Mouse (Mus musculus) embryonic fibroblast, embryonic 13.5 days (primary cell): ENCODE measurements at regions not wholly inside any gene's neighbourhood (a gene's known extent, or its start where the extent isn't known, plus 50 kb on each side); places are given as distances from the start of the nearest gene placed in this dataset.
A peak's percentile ranks its signal among the peaks of the same experiment; 100 is the strongest.

Experiments
- H3K27ac ChIP-seq: 2 replicates; pipeline ENCODE4 v1.5.1; 2012; ENCODE audit warnings: low read length, control low read depth, inconsistent platforms; ENCODE audit not compliant: insufficient read depth
- H3K4me1 ChIP-seq: 2 replicates; pipeline ENCODE4 v1.6.1; 2011; ENCODE audit warnings: low read length; ENCODE audit not compliant: control insufficient read depth, insufficient read depth
- H3K4me3 ChIP-seq: 2 replicates; pipeline ENCODE4 v1.5.1; 2011; ENCODE audit warnings: mild to moderate bottlenecking, control low read depth, low read length; ENCODE audit not compliant: insufficient read depth
- CTCF ChIP-seq: IDR thresholded peaks from 2 replicates; pipeline ENCODE4 v1.5.1; 2011; ENCODE audit warnings: mild to moderate bottlenecking, control low read depth, low read length, moderate library complexity, borderline replicate concordance; ENCODE audit not compliant: insufficient read depth
- POLR2A ChIP-seq: IDR thresholded peaks from 2 replicates; pipeline ENCODE4 v1.6.1; 2011; ENCODE audit warnings: low read depth, mild to moderate bottlenecking, control low read depth, low read length, moderate library complexity

DNA sequence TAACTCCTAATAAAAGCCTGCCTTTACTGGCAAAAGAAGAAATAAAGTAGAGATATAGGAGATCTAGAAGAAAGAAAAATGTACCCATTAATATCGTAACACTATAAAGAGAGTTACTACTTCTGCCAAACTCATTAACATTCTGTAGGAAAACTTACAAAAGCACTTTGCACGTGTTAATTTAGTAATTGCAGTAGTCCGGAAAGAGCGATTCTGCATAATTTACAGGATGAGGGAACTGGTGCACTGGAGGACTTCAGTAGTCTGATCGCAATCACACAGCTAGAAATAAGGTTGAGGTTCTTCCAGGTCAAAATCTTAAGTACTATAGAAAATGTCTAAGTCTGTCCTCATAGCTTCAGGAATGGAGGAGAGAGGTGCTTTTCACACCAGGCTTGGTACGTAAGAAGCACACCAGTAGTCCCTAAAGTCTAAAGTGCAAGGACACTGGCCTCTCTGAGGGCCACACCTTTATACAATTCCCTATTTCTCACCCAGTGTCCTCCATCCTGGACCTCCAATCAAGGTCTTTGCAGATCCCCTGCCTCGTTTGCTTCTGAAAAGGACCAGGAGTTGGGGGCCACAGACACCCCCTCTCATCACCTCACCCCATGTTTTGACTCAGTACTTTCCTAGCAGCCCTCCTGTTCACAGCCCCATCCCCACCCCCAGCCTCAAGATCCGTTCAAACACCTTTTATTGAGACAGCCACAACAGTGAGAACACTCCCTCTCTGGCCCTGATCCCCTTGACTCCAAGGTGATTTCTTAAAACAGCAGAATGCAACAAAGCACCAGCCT is 251.0 kb upstream of the Prkcq start:
- TF ChIP-seq CTCF (no peak), POLR2A (no peak)
- H3K27ac ChIP-seq, result no peak overlapping the region
- no peaks in the 10 kb centered on the region for H3K4me1 ChIP-seq
- no peak overlapping the region for H3K4me3 ChIP-seq

DNA sequence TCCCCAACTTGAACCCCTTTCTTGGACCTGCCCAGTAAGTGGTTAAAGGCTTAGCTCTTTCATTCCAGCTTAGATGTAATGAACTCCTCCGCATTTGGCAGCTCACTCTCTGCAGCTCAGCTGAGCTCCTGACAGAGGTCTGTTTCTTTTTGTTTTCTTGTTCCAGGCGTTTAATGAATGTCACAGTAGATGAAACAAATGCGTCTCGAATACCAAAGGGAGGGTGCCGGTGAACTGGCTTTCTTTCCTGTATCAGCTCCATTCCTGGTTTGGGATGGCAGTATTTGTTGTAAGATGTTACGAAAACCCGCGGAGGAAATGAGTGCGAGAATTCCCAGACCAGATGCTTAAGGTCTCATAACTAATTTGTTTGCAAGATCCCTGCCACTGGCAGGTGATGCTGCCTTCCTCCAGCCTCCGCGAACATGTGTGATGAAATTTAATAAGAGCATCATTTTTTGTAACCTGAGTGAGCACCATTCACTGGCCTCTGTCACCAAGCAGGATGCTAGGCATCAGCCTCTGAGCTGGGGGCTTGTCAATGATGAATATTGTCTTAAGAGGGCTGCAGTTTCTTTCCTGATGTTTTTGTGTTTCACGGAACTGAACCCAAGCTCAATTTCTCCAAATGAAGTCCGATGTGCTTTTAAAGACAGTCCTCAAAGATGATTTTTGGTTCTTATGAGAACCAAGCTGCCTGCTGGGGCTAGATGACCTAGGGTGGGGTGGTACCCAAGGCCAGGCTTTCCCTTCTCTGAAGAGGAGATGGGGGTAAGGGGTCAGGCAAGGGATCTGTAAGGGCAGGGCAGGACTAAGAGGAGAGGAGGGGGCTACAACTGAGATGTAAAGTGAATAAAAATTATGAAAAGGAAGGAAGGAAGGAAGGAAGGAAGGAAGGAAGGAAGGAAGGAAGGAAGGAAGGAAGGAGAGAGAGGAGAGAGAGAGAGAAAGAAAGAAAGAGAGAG is 250.1 kb upstream of the Prkcq start:
- H3K4me1 ChIP-seq, result no peaks in the 10 kb centered on the region
- no peak overlapping the region for H3K27ac ChIP-seq
- H3K4me3 ChIP-seq, result no peak overlapping the region
- TF ChIP-seq POLR2A (no peak), CTCF (no peak)

DNA sequence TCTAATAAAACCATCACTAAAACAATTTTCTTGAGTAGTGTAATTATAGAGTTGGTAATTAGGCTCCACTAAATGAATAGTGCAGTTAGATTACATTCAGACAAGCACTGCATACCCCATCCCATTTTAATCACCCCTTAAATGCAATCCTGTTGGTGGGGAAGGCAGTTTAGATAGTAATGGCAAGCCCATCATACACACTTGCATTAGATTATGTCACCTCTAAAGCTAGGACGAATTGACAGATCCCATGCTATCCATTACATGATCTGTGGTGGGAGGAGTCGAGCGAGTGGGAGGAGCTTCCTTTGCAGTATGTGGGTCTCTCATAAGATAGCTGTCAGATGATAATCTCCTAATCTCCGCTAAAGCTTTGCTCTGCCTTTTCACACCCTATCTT is 247.9 kb upstream of the Prkcq start:
- no peak overlapping the region for H3K27ac ChIP-seq
- H3K4me3 ChIP-seq, result no peak overlapping the region
- no peak for TF ChIP-seq POLR2A
- no peak for TF ChIP-seq CTCF
- no peaks in the 10 kb centered on the region for H3K4me1 ChIP-seq

DNA sequence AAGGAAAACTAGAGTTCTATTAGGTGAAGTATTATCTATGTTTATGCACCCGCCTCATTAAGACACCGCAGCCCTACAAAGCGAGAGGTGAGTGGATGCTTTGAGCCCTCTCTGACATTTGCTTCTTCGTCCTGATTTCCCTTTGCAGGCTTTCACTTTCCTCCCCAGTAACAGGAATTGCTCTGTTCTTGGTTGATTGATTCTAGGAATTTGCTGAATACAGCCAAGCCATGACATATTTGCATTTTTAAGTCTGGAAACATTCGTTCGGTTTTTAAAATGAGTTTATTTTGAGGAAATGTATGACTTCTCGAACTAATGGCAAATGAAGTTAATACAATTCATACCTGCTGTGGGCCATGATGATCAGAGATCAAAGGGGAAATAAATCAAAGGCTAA is 246.5 kb upstream of the Prkcq start:
- H3K4me1 ChIP-seq, result no peaks in the 10 kb centered on the region
- no peak overlapping the region for H3K27ac ChIP-seq
- no peak overlapping the region for H3K4me3 ChIP-seq
- TF ChIP-seq POLR2A, result no peak
- TF ChIP-seq CTCF, result no peak

DNA sequence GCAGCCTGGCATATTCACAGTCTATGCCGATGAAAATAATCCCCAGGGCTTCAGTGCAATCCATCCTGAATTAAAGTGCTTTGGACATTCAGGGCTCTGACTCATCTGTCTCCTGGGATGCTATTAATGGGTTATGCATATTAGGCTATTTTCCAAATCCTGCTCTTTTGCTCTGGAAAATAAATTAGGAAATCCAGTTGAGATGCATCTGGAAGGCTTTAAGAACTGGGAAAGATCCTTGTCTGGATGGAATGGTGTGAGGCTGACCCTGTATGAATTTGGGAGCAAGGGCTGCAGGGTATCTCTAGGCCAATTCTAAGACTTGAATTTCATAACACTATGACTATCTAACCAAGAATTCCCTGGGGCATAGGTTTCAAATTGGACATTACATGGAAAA is 234.5 kb upstream of the Prkcq start:
- no peaks in the 10 kb centered on the region for H3K4me1 ChIP-seq
- H3K27ac ChIP-seq, result no peak overlapping the region; the same call in 1 of the 2 replicates
- no peak for TF ChIP-seq POLR2A
- TF ChIP-seq CTCF, result no peak
- H3K4me3 ChIP-seq, result no peak overlapping the region

DNA sequence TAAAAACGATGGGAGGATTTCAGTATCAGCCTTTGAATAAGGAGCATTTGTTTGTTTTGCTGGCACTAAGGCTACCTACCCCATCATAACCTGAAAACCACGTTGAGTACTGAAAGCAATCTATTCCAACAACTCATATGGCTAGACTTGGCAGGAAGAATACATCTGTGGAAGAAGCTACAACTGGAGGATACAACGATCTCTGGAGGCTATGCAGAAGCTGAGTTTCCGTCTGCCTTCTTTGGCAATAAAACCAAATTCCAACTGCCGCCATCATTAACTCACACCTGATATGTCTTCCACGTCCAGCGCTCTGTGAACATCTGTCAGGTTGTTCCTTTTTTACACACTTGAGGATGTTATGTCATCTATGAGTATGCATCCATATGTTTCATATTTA is 206.7 kb upstream of the Prkcq start:
- no peak overlapping the region for H3K27ac ChIP-seq
- no peaks in the 10 kb centered on the region for H3K4me1 ChIP-seq
- TF ChIP-seq CTCF, result no peak
- no peak for TF ChIP-seq POLR2A
- no peak overlapping the region for H3K4me3 ChIP-seq

DNA sequence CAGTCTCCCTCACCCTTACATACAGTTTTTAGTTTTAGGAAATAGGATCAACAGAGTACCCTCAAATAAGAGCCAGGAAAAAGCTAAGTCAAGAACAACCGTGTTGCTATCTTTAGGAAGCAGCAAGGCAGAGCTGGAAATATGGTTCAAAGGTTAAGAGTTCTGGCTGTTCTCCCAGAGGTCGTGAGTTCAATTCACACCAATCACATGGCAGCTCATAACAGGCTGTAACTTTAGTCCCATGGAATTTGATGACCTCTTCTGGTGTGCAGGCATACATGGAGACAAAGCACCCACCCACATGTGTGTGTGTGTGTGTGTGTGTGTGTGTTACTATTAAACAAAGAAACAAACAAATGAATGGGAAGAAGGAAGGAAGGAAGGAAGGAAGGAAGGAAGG is 205.0 kb upstream of the Prkcq start:
- Histone ChIP-seq H3K4me3 (no peak overlapping the region), H3K4me1 (no peaks in the 10 kb centered on the region), H3K27ac (no peak overlapping the region)
- no peak for TF ChIP-seq POLR2A
- TF ChIP-seq CTCF, result no peak

DNA sequence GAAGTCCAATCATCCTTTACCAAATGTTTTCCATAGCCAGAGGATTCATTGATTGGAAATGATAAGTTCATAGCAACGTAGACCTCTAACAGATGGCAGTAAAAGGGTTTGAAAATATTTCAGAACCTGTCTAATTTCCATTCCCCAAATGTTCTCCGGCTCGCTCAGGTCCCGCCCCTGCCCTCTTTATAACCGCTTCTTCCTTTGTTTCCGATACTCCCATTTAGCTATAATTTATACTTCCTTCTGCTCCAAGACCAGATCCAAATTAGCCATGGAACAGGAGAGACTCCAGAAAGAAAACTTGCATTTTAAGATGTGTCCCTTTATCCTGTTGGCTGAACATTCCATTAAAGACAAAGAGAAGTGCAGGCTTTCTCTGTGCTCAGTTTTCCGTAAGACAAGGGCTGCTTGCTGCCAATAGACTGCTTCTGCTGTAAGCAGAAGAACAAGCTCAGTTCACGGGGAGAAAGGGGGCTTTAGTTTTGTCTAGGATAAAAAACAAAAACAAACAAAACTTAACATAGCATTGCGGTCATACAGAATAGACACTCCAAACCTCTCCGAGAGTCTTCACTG is 202.7 kb upstream of the Prkcq start:
- Histone ChIP-seq H3K27ac (no peak overlapping the region), H3K4me1 (no peaks in the 10 kb centered on the region), H3K4me3 (no peak overlapping the region)
- TF ChIP-seq CTCF, result no peak
- no peak for TF ChIP-seq POLR2A

DNA sequence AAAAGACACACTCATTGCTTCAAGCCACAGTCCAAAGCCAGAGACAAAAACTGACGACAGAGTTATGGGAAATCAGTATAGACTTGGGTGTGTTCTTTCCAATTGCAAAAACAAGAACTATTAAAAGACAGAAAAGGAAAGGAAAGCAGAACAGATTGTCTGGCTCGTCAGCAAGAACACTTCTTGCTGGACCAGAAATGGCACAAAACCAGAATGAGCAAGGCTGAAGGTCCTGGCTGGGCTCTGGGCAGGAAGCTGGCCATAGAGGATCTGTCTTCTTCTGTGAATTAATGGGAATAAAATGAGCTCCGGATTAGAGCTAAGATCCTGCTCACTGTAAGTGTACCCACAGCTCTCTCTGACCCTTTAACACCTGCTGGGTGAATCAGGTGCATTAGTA is 199.9 kb upstream of the Prkcq start:
- Histone ChIP-seq H3K4me3 (no peak overlapping the region), H3K4me1 (no peaks in the 10 kb centered on the region), H3K27ac (no peak overlapping the region)
- TF ChIP-seq POLR2A (no peak), CTCF (no peak)

DNA sequence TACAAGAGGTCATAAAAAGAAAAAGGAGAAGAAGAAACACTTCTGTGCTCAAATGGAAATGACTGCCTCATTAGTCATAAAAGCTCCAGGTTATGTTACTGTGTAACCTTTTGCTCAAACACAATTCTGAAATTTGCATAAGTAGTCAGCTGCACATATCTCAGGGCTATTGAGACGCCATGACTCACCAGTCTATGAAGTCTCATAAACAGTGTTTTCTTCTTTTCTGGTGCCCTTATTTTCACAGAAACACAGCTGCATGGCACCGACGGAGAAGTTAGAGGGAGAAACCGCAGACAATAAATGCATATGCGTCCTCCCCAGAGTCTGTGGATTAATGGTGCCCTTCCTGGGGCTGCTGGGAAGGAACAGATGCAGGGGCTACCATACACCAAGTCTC is 193.1 kb upstream of the Prkcq start:
- Histone ChIP-seq H3K4me3 (no peak overlapping the region), H3K27ac (0 out of 2 replicates have a peak overlapping the region, but pooled peaks have one; percentile 4), H3K4me1 (no peaks in the 10 kb centered on the region)
- TF ChIP-seq CTCF, result no peak
- no peak for TF ChIP-seq POLR2A
